Mouse (Mus musculus) megakaryocyte, embryonic 14.5 days (primary cell): ENCODE data around the gene Exoc3l2.

Source experiments
- FLI1 ChIP-seq: IDR thresholded peaks from 2 replicates; pipeline ENCODE4 v1.6.1; 2012; ENCODE audit warnings: low read length, inconsistent platforms, mixed read lengths
- GATA1 ChIP-seq: IDR thresholded peaks from 3 replicates; pipeline ENCODE4 v1.6.1; 2012; ENCODE audit warnings: mixed read lengths, low read length, inconsistent platforms, borderline replicate concordance

- TF ChIP-seq GATA1, result no peak
- TF ChIP-seq FLI1, result no peak
These were observed 5.1 kb upstream of the Exoc3l2 start for GRCm38 (mm10) chr7:19458072-19458486.
